Mouse (Mus musculus): ENCODE measurements around the gene Tcf7l2.

Tcf7l2 gene

DNA sequence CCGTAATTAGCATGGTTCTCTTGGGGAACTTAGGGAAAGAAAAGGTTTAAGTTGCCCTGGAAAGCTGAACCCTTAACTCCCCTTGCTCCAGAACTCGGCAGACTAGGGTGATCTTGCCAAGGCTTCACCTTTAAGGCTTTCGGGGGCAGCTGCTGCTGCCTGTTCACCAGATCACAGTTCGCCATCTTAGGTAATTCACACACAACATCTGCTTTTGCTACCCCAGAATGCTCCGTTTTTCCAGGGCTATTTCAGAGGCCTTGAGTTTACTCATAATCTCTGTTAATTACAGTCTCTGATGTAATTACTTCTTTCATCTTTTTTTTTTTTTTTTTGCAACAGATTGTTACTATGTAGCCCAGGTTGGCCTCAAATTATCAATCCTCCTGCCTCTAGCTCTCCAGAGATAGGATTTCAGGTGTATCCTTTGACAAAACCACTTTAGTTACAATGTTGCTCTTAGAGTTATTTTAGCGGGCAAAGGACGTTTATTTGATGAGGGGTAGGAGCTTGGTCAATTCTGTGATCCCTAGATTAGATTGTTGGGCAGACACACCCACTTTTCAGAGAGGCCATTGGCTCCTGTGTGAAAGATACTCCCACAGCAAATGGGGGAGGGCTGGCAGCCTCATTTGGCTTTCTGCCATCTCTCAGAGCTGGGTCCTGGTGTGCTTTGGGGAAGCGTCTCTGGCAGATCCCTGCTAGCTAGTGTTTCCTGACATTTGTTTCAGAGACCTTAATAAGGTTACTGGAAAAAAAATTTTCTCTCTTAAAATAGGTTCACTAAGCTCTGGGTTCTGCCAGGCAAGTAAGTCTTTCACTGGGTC, 83.6 kb downstream of the Tcf7l2 start:
- intact Hi-C loops (cut with DNase I): no loop called here

DNA sequence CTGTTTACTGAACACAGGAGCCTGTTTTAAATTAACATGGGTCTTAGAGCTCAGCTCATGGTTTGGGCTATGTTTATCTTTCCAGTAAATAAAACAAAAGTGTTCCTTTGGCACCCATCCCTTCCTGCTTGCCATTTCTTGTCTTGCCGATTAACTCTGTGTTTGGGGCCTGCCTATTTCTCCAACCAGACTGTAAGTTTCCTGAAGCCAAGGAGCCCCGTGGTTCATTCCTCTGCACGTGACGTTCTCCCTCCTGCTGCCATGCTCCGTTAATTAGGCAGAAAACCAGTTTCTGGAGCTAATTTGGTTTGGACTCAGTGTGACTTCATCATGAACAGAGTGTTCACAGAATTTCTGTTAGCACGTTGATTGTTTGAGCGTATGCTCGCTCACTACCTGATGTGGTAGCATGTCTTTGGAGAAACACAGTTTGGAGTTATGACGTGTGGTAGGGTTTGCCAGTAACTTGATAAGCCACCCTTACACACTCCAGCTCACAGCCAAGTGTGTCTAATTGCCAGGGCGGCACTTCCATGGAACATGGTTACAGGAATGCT, 84.4 kb downstream of the Tcf7l2 start:
- intact Hi-C loops (cut with DNase I): no loop called here

DNA sequence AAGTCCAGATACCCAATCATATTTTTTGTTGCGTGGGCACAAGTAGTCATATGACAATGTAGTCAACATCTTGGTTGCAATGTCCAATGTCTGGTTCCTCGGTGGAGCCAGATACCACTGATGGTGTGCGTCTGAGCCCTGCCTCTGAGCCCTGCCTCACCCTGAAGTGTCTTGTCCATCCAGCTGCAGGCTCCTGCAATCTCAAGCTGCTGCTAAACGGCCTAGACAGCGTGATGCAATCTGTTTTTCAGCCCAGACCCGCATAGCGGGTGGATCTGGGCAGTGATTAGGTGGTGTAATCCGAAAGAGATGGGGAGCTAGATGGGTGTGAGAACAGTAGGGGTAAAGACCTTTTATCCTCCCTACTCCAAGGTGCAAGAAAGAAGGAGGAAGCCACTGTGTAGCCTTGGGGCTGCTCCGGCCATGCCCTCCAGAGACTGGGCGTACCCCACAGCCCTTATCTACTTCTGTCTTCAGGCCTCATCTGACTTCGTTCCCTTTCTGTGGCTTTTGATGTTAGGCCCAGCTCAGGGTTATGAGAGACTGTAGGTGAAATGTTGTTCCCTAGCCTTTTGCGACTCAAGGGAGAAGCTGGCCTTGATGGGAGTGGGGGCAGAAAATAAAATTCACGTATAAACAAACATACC, 86.1 kb downstream of the Tcf7l2 start:
- intact Hi-C loops (cut with DNase I): no loop called here

DNA sequence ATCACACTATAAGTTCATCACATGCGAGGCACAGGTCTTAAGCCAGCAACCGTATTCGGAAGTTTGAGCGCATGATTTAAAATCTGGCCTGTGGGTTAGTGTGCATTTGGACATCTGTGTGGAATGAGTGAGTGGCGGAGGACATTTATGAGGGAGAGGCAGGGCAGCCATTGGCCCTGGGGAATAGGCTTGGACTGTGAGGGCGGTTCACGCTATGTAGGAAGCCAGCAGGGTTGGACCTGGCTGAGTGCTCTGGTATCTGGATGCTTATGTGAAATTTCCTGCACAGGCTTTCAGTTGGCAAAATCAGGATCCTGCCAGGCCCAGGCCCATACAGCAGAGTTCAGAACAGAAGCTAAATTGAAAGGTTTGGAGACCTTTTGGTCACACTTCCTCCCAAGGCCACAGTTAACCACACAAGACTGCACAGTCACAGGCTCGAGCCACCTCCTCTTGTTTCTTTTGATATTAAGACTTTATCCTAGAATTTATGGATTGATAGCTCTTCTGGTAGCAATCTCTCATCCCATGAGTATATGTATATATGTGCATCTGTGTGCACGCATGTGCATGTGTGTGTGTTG, 89.4 kb downstream of the Tcf7l2 start:
- intact Hi-C loops (cut with DNase I): no loop called here

DNA sequence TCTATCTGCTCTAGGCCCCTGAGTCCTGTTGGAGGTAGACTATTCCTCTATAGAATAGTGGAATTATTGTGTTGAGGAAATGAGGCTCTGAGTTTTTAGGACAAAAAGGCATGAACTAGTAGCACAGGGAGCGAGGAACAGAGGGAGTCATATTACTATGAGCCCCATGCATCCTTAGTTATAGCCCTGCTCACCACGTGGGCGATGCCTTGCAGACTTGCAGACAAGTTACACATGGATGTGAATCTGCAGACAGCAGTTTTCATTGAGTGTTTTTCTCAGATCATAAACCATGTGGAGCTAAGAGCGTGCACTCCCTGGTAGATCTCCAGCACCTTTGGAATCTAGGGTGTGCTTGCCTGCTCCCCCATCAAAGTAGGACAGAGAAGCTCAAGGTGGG, 90.5 kb downstream of the Tcf7l2 start:
- intact Hi-C loops (cut with DNase I): no loop called here

DNA sequence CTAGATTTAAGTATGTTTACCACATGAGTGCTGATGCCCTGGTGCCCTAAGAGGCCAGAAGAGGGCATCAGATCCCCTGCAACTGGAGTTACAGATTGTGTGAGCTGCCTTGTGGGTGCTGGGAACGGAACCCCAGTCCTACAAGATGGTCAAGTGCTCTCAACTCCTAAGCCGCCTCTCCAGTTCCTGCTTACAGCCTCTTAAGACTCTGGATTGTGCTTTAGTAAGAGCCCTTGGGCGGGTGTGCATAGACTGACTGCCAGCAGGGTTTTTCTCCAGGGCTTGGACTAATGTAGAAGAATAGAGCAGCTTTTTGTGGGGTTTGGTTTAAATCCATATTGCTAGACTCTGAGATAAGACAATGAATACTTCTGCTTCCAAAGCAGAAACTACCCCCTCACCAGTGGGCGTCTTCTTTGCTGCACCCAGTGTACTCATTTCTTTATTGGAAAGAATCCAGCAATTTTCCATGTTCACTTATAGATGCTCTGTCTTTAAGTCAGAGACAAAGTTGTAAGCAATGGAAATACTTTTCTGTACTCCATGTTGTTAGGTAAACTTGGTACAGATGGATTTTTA, 92.3 kb downstream of the Tcf7l2 start:
- intact Hi-C loops (cut with DNase I): no loop called here

DNA sequence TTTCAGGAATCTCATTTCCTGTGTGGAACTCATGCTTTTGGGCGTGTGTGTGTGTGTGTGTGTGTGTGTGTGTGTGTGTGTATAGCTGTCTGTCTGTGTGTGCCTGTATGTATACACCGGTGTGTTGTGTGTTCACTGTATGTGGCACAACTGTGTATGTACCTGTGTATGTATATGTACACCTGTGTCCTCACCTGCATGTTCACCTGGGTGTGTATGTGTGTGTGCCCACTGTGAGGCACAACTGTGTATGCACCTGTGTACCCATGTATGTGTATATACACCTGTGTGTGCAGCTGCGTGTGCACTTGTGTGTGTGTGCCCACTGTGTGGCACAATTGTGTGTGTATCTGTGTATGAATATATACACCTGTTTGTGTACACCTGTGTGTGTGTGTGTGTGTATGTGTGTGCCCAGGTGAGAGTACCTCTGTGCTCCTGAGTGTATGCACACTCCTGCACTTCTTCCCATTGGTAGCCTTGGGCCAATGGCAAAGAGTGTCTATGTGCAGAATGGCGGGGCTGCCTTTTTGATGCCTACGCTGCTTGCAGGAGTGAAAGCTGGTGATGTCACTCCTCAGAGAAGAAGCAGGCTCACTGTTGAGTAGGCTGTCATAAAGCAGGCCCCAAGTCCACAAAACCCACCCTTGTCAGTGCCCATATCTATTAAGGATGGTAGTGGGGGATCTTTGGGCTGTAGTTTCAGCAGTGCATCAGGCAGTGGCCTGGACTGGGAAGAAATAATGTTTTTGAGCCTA, 95.5 kb downstream of the Tcf7l2 start:
- intact Hi-C loops (cut with DNase I): no loop called here

DNA sequence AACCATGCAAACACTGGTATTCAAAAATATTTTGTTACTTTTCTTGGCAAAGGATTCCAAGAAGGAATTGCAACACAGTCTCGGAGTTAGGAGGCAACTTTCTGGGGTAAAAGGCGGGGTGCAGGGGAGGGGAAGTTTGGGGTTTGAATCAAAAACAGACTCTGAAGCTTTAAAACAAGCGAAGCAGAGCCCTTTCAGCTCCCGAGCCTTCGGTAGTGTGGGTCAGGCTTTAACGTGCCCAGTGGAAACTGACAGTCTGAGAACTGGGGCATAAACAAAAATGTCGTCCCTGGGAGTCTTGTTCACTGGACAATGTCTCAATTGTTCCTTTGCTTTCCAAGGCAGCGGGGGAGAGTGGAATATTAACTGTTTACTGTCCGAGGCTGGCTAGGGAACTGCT, 96.3 kb downstream of the Tcf7l2 start:
- intact Hi-C loops (cut with DNase I): no loop called here

DNA sequence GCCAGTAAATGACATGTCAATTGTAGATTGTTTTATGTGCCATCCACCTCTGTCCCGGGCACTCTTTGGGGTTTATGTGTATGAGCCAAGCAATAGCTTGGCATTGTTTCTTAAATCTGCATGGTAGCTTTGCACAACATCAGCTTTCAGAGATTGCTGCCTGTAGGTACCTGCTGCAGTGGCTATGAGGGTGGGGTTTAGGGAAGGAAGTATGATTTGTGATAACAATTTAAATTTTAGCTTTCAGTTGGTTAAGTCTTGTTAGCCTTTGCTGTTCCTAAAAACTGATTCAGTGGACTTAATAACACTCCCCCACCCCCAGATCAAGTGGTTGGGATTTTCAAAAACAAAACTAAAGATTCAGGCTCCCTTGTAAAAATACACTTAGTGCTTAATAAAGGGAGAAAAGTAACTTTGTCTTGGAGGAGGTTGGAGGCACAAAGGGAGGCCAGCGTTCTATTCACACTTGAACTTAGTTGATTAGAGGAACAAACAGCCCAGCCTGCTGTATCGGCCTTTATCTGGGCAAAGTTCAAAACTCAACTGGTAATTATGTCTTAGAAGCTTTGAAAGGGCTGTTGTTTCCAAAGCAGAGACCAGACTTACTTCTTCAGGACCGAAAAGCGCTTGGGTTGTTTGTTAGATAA, 96.9 kb downstream of the Tcf7l2 start:
- intact Hi-C loops (cut with DNase I): no loop called here

DNA sequence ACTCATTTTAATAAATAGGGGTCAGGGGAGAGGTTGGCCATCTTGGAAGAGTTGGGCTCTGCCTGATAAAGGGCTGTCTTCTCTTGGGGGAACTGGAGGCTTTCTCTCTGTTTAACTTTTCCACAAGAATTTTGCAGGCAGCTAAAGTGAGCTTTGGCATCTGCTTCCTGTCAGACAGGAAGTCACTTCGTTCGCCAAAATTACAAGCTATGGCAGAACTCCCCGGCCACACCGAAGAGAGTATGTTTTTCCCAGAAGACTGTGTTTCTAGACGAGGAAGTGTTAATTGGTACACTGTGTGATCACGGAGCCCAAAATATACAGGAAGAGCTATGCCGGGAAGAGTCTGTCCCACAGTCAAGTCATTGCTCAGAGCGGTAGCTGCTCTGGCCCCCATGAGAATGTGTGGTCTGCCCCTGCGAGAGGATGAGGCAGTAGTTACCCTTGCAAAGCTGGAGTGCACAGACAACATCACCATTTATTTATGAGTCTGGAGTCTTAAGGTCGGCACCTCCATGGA, 97.5 kb downstream of the Tcf7l2 start:
- intact Hi-C loops (cut with DNase I): no loop called here

DNA sequence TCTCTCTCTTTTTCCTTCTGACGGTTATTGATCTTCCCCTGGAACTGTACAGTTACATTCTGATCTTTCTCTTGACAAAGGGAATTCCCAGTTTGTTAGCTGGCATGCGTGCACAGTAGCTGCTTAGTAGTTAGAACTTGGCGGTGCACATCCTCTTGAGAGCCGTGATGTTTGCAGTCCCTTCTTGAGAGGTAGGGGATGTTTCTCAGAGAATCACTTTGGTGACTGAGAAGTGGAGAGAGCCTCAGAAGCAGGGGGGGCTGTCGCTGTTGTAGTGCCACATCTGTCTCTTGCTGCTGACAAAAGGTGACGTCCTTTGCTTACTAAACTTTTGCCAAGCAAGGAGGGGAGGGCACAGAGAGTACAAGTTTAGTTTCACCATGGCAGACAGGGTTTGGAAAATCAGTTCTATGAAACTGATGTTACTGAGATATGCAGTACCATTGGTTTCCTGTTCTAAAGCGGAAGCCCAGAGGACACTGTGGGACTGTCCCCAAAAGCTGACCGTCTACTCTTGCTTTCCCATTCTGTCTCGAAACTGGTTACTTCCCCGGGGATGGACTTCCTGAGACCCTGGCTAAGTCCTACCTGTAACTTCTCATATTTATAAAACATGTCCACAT, 99.0 kb downstream of the Tcf7l2 start:
- intact Hi-C loops (cut with DNase I): no loop called here

DNA sequence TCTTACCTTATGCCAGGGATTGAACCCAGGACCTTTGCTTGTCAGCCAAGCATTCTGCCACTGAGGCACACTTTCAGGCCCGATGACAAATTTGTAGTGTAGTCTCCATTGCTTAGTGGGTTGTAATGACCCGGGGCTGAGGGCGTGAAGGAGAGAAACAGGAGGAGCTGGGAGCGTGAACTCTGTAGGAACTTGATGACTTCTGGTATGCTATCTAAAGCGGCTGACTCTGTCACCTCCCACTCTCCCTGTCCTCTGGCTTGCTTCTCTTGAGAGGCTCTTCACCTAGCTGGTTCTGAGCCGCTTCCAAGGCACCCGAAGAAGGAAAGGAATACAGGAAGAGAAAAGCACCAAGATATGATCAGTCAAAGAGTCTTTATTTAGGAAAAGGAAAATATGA, 100.4 kb downstream of the Tcf7l2 start:
- intact Hi-C loops (cut with DNase I): no loop called here

DNA sequence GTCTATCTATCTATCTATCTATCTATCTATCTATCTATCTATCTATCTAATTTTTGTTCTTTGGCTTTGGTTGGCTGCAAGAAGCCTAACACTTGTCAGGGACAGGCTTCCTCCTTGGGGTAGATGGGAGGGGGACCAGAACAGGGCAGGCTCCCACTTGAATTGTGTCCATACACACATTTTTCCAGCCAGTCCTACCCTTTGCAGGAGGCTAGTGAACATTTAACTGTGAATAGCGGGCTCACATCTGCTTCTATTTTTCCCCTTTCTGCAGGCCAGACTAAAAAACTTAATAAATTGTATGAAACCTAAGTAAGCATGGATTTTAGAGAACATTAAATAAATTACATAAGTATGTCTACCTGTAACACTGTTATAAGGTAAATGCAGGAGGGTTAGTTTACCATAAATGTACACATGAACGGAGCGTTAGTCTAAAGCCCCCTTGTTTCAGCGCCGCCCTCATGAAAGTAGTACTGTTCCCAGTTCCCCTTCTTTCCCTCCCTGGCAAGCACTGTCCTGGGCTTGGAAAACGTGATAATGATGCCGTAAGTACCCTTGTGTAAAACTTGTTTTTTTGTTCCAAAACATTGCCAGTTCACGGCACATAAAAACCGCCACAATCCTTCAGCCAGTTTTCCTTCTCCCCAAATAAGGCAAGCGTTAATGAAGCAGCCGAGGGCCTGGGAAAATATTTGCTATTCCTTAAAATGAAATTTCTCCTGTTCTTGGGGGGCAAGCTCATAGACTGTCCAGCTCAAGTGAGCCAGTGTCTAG, 101.7 kb downstream of the Tcf7l2 start:
- intact Hi-C loops (cut with DNase I): no loop called here

DNA sequence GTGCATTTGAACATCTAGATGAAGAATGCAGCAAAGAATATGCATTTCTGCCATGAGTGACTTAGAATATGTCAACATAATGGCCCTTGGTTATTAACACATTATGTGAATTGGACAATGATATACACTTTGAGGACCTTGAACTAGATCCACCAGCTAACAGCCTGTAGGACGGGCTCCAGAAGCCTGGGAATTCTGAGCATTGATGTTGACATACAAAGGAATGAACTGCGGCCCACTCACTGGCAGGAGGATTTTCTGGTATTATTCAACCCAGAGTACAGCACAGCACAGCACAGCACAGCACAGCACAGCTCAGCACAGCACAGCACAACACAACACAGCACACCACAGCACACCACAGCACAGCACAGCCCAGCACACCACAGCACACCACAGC, 104.1 kb downstream of the Tcf7l2 start:
- intact Hi-C loops (cut with DNase I): no loop called here

DNA sequence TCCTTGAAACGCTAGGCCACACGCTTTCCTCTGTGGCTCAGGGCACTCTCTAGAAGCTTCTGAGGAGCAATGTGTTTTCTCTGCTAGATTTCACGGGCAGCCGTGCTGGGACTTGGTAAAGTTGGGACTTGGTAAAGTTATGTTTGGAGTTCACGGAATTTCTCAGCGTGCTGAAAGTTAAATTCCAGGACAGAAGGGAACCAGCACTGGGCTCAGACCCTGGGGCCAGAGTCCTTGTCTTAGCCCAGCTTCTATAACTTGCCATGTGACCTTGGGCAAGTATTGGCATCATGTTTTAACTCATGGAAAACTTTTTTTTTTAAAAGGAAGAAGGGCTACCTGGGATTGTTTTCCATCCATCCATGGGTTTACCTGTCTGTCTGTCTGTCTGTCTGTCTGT, 104.6 kb downstream of the Tcf7l2 start:
- intact Hi-C loops (cut with DNase I): no loop called here

DNA sequence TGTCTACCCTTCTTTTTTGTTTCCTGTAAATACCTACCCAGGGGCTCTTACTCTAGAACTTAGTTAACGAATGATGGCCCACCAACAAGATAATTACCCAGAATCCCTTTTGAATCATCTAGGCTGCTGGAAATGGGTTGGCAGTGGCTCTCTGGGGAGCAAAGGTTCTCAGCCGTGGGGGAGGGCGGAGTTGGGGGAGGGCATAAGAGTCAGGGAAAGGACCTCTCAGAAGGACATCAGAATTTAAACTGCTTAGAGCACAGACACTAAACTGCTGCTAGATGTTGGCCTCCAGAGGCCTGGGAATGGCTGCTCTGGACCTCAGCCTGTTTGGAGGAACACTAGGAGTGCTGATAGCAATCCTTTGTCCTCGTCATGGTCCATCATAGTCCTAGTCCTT, 105.4 kb downstream of the Tcf7l2 start:
- intact Hi-C loops (cut with DNase I): no loop called here

DNA sequence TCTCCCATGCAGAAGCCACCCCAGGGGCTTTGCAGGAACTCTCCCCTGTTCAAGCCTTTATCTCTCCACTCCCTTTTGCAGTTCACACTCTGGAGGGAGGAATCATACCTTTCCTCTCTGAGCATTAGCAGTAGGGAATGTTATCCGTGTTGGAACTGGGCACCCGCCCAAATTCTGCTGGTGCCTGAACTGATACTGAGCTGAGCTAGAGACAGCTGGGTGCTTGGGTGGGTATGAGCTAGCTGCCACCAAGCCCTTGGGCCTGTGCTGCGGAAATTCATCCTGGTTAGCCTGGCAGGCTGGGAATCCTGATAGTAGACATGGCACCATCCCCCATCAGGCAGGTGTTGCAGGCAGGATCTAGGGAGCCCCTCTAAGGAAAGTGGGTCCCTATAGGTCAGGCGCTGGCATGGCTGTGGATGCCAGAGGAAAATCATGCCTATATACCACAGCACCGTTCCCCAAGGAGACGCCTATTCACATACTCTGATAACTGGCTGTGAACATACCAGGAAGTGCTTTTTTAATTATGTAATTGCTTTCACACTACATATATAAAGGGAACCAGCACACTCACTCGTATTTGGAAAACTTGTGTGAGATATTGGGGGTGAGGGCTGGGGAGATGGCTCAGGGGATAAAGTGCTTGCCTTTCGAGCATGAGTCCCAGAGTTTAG, 108.9 kb downstream of the Tcf7l2 start:
- intact Hi-C loops (cut with DNase I): no loop called here

DNA sequence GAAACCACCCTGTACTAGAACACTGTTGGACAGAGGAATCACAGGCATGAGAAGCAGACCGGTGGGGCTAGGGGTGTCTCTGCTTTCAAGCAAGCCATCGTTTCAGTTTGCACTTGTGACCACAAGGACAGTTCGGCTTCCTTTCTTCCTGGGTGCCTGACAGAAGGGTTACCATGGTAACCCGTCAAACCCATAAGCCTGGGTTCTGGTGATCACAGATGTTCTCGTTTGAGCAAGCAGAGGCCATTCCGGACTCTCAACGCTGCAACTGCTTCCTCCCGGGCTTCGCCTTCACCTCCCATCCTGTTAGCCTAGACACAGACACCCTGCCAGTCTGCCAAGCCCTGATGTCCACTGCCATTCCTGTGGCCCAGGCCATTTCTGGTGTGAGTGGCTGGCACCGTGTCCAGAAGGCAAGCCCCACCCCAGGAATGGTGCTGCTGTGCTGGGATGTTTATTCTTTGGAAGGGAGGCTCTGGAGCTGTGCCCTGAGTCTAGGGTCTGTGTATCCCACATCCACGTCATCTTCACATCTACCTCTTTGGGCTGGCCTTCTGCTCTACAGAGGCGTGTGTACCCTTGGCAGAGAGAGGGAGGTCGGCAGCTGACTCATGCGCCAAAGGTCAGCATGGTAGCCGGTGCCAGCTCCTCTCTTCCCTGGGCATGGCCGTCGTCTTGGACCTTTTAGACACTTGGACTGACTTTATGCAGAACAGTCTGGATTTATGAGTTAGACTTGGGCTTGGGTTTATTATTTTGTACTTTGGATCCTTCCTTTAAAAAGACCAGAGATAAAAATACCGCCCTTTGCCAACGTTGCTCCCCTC, 110.1 kb downstream of the Tcf7l2 start:
- intact Hi-C loops (cut with DNase I): no loop called here

Data from adrenal gland (tissue).